Mouse (Mus musculus) liver, adult 2 months (tissue): ENCODE data around the gene Foxb2. TPM values are rescaled to one million over a fixed set of nuclear protein-coding genes. Genes with fewer than 3 reads are reported as not detected.

Experiments used
- DNase-seq: peaks from one replicate; pipeline ENCODE4 v3.0.0-alpha.2; 2011; ENCODE audit warnings: low read depth, low spot score; ENCODE audit errors: extremely low read depth
- H3K27ac ChIP-seq: fragments of 200-500 bp; replicated peaks from 2 replicates; pipeline ENCODE4 v1.5.1; 2012; ENCODE audit warnings: low read depth, mild to moderate bottlenecking, control low read depth, inconsistent platforms, low read length; ENCODE audit not compliant: insufficient read depth
- H3K27me3 ChIP-seq: fragments of 200-500 bp; 2 replicates; pipeline ENCODE4 v1.6.1; 2012; ENCODE audit warnings: mild to moderate bottlenecking, moderate library complexity, low read length, inconsistent platforms; ENCODE audit not compliant: control insufficient read depth, insufficient read depth
- H3K36me3 ChIP-seq: fragments of 200-500 bp; 2 replicates; pipeline ENCODE4 v1.6.1; 2012; ENCODE audit warnings: low read length, inconsistent platforms; ENCODE audit not compliant: control insufficient read depth, insufficient read depth
- H3K4me1 ChIP-seq: fragments of 200-500 bp; 2 replicates; pipeline ENCODE4 v1.6.1; 2011; ENCODE audit warnings: low read length; ENCODE audit not compliant: control insufficient read depth, insufficient read depth
- H3K4me3 ChIP-seq: fragments of 200-500 bp; 2 replicates; pipeline ENCODE4 v1.5.1; 2011; ENCODE audit warnings: low read depth, mild to moderate bottlenecking, control low read depth, low read length, moderate library complexity; ENCODE audit not compliant: insufficient read depth
- H3K79me2 ChIP-seq: fragments of 200-500 bp; 2 replicates; pipeline ENCODE4 v1.6.1; 2012; ENCODE audit warnings: inconsistent platforms, mild to moderate bottlenecking, low read length, moderate library complexity; ENCODE audit not compliant: control insufficient read depth, insufficient read depth
- H3K9ac ChIP-seq: fragments of 200-500 bp; 2 replicates; pipeline ENCODE4 v1.6.1; 2012; ENCODE audit warnings: low read depth, mild to moderate bottlenecking, control low read depth, inconsistent platforms, low read length
- CTCF ChIP-seq: fragments of 200-500 bp; IDR thresholded peaks from 2 replicates; pipeline ENCODE4 v1.5.1; 2011; ENCODE audit warnings: low read depth, low read length, control low read depth
- POLR2A ChIP-seq: fragments of 200-500 bp; IDR thresholded peaks from 2 replicates; pipeline ENCODE4 v1.6.1; 2011; ENCODE audit warnings: low read length, control low read depth; ENCODE audit not compliant: insufficient read depth; ENCODE audit errors: extremely low read depth
- WGBS: fragments of 180-500 bp; shearing (Covaris S2); methylation state at CpG from one replicate; pipeline ENCODE4 v1.1.7; 2018; 5-methylcytosine and 5-hydroxymethylcytosine counted together
- polyA plus RNA-seq: library from polyadenylated mRNA; depleted of rRNA; stranded (reverse); fragments of >200 nt; gene quantifications from 2 replicates; pipeline ENCODE4 v1.2.3, GENCODE M21; 2012
- total RNA-seq: library from RNA; depleted of rRNA; stranded (reverse); fragments of >200 nt; gene quantifications from 2 replicates; pipeline ENCODE4 v1.2.3, GENCODE M21; 2014

The Foxb2 gene
- total and polyA plus RNA-seq, 2 experiments: not detected

GRCm38 (mm10) chr19:16875631-16876457, 2.2 kb upstream of the Foxb2 start:
- Histone ChIP-seq H3K4me3 (no peak overlapping the region), H3K4me1 (no peaks in the 10 kb centered on the region), H3K27ac (no peak overlapping the region), H3K36me3 (no peaks in the 10 kb centered on the region), H3K79me2 (no peaks in the 10 kb centered on the region), H3K27me3 (peaks cover 27% of the 10 kb centered on the region), H3K9ac (no peak overlapping the region)
- 2% methylated on average over 34 of the region's 34 CpGs for whole genome bisulfite sequencing
- TF ChIP-seq POLR2A: no peak
- TF ChIP-seq CTCF: no peak
- no peak for DNase-seq

- Histone ChIP-seq H3K36me3 (no peaks in the 10 kb centered on the region), H3K9ac (no peak overlapping the region), H3K27me3 (peaks cover 32% of the 10 kb centered on the region), H3K4me3 (no peak overlapping the region), H3K4me1 (no peaks in the 10 kb centered on the region), H3K79me2 (no peaks in the 10 kb centered on the region), H3K27ac (no peak overlapping the region)
- WGBS: 4% methylated on average over 14 of the region's 14 CpGs
- no peak for DNase-seq
- TF ChIP-seq POLR2A: no peak
- TF ChIP-seq CTCF: no peak
Measured at GRCm38 (mm10) chr19:16874991-16875540, 1.5 kb upstream of the Foxb2 start.

DNA sequence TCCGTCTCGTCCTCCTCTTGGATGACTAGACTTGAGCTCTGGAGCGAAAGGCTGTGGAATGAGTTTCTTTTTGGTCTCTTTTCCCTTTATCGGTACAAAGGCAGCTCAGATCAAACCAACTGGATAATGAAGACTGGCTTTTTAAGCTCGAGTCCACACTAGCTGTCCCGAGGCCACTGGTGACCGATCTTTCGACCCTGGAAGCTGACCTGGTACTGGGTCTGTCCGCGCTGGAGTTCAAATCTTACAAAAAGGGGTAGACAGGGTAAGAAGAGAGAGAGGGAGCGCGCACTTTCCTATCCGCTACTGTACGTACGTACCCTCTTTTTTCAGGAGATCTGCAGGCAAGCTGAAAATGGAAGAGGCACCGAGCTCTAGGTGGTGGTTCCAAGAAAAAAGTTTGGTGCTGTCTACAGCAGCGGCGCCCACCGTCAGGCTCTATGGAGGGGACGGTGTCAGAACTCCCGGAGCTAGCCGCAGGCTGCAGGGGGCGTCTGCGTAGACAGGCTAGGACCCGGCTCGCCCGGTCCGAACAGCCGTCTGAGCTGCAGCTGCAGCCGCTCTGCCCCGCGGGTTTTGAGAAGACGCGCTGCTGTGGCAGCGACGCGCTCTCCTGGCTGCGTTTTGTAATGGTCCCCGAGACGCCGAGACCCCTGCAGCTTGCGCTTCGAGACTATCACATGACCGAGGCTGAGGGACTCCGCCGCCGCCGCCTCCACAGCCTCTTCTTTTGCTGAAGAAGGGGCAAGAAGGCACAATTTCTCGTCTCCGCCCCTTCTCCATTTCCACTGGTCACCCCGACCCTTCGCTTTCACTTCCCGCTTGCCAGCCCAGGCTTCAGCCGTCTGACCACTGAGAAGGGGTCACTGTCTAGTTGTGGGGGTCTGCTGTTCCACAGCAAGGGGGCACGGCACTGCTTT, 597 bp upstream of the Foxb2 start:
- no peak for DNase-seq
- Histone ChIP-seq H3K27me3 (peaks cover 32% of the 10 kb centered on the region), H3K4me3 (no peak overlapping the region; the same call in 1 of the 2 replicates), H3K36me3 (no peaks in the 10 kb centered on the region), H3K27ac (no peak overlapping the region), H3K4me1 (no peaks in the 10 kb centered on the region), H3K79me2 (no peaks in the 10 kb centered on the region), H3K9ac (no peak overlapping the region)
- WGBS: 2% methylated on average over 55 of the region's 55 CpGs
- TF ChIP-seq POLR2A (no peak), CTCF (no peak)

GRCm38 (mm10) chr19:16872331-16873180, 1.0 kb downstream of the Foxb2 start:
- no peaks in the 10 kb centered on the region for H3K4me1 ChIP-seq
- no peaks in the 10 kb centered on the region for H3K79me2 ChIP-seq
- WGBS: 2% methylated on average over 69 of the region's 88 CpGs
- DNase-seq: no peak
- H3K36me3 ChIP-seq: no peaks in the 10 kb centered on the region
- no peak overlapping the region for H3K9ac ChIP-seq
- H3K4me3 ChIP-seq: no peak overlapping the region
- TF ChIP-seq CTCF: no peak
- no peak for TF ChIP-seq POLR2A
- H3K27ac ChIP-seq: no peak overlapping the region
- H3K27me3 ChIP-seq: peaks cover 32% of the 10 kb centered on the region

GRCm38 (mm10) chr19:16871192-16871760, 2.3 kb downstream of the Foxb2 start:
- Histone ChIP-seq H3K9ac (no peak overlapping the region), H3K79me2 (no peaks in the 10 kb centered on the region), H3K4me1 (no peaks in the 10 kb centered on the region), H3K4me3 (no peak overlapping the region), H3K27me3 (peaks cover 32% of the 10 kb centered on the region), H3K36me3 (no peaks in the 10 kb centered on the region), H3K27ac (no peak overlapping the region)
- no peak for DNase-seq
- WGBS: under 1% methylated on average over 24 of the region's 24 CpGs
- TF ChIP-seq CTCF: no peak
- no peak for TF ChIP-seq POLR2A
